Mouse (Mus musculus) C2C12 (cell line): ENCODE measurements at regions not wholly inside any gene's neighbourhood (a gene's known extent, or its start where the extent isn't known, plus 50 kb on each side); places are given as distances from the start of the nearest gene placed in this dataset.

Source experiments
- CEBPB ChIP-seq: IDR thresholded peaks from one replicate; pipeline ENCODE4 v1.6.1; 2011; ENCODE audit warnings: low read depth, mild to moderate bottlenecking, control low read depth, moderate library complexity
- CTCF ChIP-seq: IDR thresholded peaks from one replicate; pipeline ENCODE4 v1.5.1; 2011; ENCODE audit not compliant: control insufficient read depth, insufficient read depth, insufficient read length
- FOSL1 ChIP-seq: IDR thresholded peaks from one replicate; pipeline ENCODE4 v1.8.0; 2011; ENCODE audit warnings: mild to moderate bottlenecking, low read length; ENCODE audit not compliant: poor library complexity, insufficient read depth, severe bottlenecking
- MAX ChIP-seq: IDR thresholded peaks from one replicate; pipeline ENCODE4 v1.6.1; 2011; ENCODE audit warnings: mild to moderate bottlenecking, control low read depth
- MYOD1 ChIP-seq: IDR thresholded peaks from one replicate; pipeline ENCODE4 v1.6.1; 2011; ENCODE audit warnings: low read depth; ENCODE audit not compliant: control insufficient read depth, insufficient read length
- USF1 ChIP-seq: IDR thresholded peaks from one replicate; pipeline ENCODE4 v1.6.1; 2011; ENCODE audit warnings: low read depth, mild to moderate bottlenecking, control low read depth, moderate library complexity

DNA sequence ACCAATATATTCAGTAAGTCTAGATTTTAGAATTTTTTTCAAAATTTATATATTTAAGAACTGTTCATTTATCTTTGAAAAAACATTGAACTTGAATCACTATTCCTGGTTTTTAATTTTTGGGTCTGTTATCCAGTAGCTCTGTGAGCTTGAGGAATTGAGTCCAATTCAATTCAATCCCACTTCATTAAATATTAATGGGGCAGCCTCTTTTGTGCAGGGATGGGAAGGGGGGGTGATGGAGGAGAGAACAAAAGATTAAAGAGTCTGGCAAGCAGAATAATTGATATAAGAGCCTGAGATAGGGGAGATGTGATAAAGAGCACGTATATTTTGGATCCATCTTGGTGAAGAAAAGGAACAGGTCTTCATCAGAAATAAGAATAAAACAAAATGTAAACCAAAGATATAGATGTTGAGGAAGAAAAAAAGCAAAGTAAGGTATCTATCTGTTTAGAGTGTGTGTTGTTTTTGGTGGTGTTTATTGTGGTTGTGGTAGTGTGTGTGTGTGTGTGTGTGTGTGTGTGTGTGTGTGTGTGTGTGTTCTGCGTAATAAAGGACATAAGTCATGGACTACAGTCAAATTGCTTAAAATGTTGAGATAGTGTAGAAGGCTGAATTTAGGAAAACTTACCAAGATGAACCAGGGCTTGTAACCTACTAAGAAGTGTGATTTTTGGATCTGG, 421.3 kb upstream of the 1700008P02Rik start:
- no peak for TF ChIP-seq CTCF
- no peak for TF ChIP-seq USF1
- no peak for TF ChIP-seq CEBPB
- TF ChIP-seq MYOD1 = no peak
- TF ChIP-seq FOSL1 = no peak
- TF ChIP-seq MAX = no peak
